Mouse (Mus musculus) frontal cortex, postnatal 14 days (tissue): ENCODE data around the gene Lurap1l.
A peak's percentile ranks its signal among the peaks of the same experiment; 100 is the strongest.

Experiments used
- DNase-seq, 2 experiments: peaks; one replicate each; pipeline ENCODE4 v3.0.0; 2022; ENCODE audit warnings: low spot score in 2 of 2

Lurap1l gene

GRCm38 (mm10) chr4:80910481-80910870 lies at the start of gene Lurap1l:
Gene Lurap1l (plus strand): TSS chr4:80910646.
- peak; percentile 8 to 34 for DNase-seq

- no peak for DNase-seq
Observed at GRCm38 (mm10) chr4:80862962-80863361, 47.5 kb upstream of the Lurap1l start.

- DNase-seq: no peak
Observed at GRCm38 (mm10) chr4:80863906-80864305, 46.5 kb upstream of the Lurap1l start.

- DNase-seq: peak; percentile 36 to 58
Observed at GRCm38 (mm10) chr4:80864511-80864922, 45.9 kb upstream of the Lurap1l start.

GRCm38 (mm10) chr4:80866065-80866464 lies 44.4 kb upstream of the Lurap1l start:
- DNase-seq: no peak

- no peak for DNase-seq
Observed at GRCm38 (mm10) chr4:80869598-80869997, 40.8 kb upstream of the Lurap1l start.

GRCm38 (mm10) chr4:80872847-80873644 lies 37.4 kb upstream of the Lurap1l start:
- DNase-seq: no peak

- DNase-seq: no peak
Observed at GRCm38 (mm10) chr4:80874121-80874859, 36.2 kb upstream of the Lurap1l start.

GRCm38 (mm10) chr4:80875055-80875454 lies 35.4 kb upstream of the Lurap1l start:
- no peak for DNase-seq

GRCm38 (mm10) chr4:80881996-80882599 lies 28.3 kb upstream of the Lurap1l start:
- DNase-seq: no peak

- no peak for DNase-seq
Observed at GRCm38 (mm10) chr4:80886631-80887030, 23.8 kb upstream of the Lurap1l start.

- DNase-seq: no peak
Observed at GRCm38 (mm10) chr4:80891004-80891403, 19.4 kb upstream of the Lurap1l start.

GRCm38 (mm10) chr4:80895278-80895894 lies 15.1 kb upstream of the Lurap1l start:
- no peak for DNase-seq

GRCm38 (mm10) chr4:80906726-80907125 lies 3.7 kb upstream of the Lurap1l start:
- no peak for DNase-seq

GRCm38 (mm10) chr4:80907973-80908372 lies 2.5 kb upstream of the Lurap1l start:
- no peak for DNase-seq

GRCm38 (mm10) chr4:80908902-80909301 lies 1.5 kb upstream of the Lurap1l start:
- DNase-seq: no peak

GRCm38 (mm10) chr4:80910871-80911701 lies 640 bp downstream of the Lurap1l start:
- DNase-seq: peak; percentile 29 to 48

- DNase-seq: peak; percentile 58 to 66
Observed at GRCm38 (mm10) chr4:80911706-80912540, 1.5 kb downstream of the Lurap1l start.

- no peak for DNase-seq
Observed at GRCm38 (mm10) chr4:80915211-80915610, 4.8 kb downstream of the Lurap1l start.

GRCm38 (mm10) chr4:80916695-80917094 lies 6.2 kb downstream of the Lurap1l start:
- DNase-seq: no peak
